Mouse (Mus musculus): Measurements from ENCODE around the gene Ippk. TPM values are rescaled to one million over a fixed set of nuclear protein-coding genes. Genes with fewer than 3 reads are reported as not detected.

Gene Ippk
- polyA plus RNA-seq, 2 experiments: 4.0 to 7.2 TPM

DNA sequence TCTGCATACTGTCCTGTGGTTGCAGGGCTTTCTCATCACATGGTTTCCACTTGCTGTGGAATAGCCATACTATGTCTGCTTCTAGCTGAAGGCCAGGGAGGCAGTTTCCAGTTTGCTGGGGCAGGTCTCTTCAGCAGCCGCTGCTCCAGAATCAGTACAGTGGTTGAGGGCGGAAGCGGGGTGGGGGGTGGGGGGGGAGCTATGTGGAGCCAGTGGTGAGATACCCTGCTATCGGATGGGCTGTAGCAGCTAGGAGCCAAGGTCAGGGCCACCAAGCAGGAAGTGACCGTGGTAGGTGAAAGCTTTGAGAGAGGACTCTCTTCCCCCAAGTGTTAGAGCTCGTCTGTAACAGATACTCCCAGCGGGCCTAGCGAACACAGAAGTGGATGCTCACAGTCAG, 22.9 kb upstream of the Ippk start:
- no peak overlapping the region for H3K9ac ChIP-seq (replicated peaks)

DNA sequence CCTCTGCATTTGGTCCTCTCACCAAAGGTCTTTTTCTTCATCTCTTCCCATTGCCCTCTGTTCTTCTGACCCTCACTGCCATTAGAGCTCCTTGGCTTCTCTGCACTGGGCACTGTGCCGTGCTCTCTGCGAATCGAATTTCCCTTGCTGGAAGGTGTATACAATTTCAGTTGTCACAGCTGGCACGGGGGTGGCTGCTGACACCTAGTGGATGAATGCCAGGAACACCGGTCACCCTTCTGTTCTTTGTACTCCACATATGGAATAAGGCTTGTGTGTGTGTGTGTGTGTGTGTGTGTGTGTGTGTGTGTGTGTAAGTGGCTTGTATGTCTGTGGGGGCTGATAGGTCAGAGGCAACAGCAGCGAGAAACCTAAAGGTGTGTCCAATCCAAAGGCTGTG, 20.9 kb upstream of the Ippk start:
- 56% methylated on average over 6 of the region's 6 CpGs for WGBS (ENCODE audit: insufficient replicate concordance)
- no peaks in the 10 kb centered on the region for H3K36me3 ChIP-seq (replicated peaks; ENCODE audit: control insufficient read depth, insufficient read depth, low read depth)
- H3K27ac ChIP-seq: no peak overlapping the region
- no peak for ATAC-seq (ENCODE audit: insufficient read depth)
- no peak for DNase-seq (ENCODE audit: low read depth in 3 of 3, low spot score in 3 of 3)
- H3K4me1 ChIP-seq (replicated peaks; ENCODE audit: control insufficient read depth in 2 of 2, insufficient read depth in 2 of 2, low read length in 1 of 2): peaks cover 0 to 6% of the 10 kb centered on the region in 2 experiments; a peak in 2 of 4 replicates
- H3K27me3 ChIP-seq (ENCODE audit: control insufficient read depth, insufficient read depth, low read length): no peaks in the 10 kb centered on the region
- no peak overlapping the region for H3K4me2 ChIP-seq (ENCODE audit: low read depth)
- TF ChIP-seq CTCF (IDR thresholded peaks at IDR 0.05; ENCODE audit: low read depth): peak; percentile 73
- no peak for TF ChIP-seq EP300 (IDR thresholded peaks at IDR 0.05; ENCODE audit: low read depth)
- no peak overlapping the region for H3K9ac ChIP-seq (replicated peaks)
- H3K9me3 ChIP-seq (ENCODE audit: control insufficient read depth, low read length): no peaks in the 10 kb centered on the region
- H3K4me3 ChIP-seq (ENCODE audit: insufficient read depth in 1 of 2, low read depth in 2 of 2, low read length in 2 of 2): no peak overlapping the region

More for the DNA sequence above, 22.9 kb upstream of the Ippk start:
- Histone ChIP-seq H3K27me3 (ENCODE audit: control insufficient read depth, insufficient read depth, low read length) (no peaks in the 10 kb centered on the region), H3K4me2 (ENCODE audit: low read depth) (no peak overlapping the region), H3K4me3 (ENCODE audit: insufficient read depth in 1 of 2, low read depth in 2 of 2, low read length in 2 of 2) (no peak overlapping the region), H3K4me1 (replicated peaks; ENCODE audit: control insufficient read depth in 2 of 2, insufficient read depth in 2 of 2, low read length in 1 of 2) (peaks cover 5 to 13% of the 10 kb centered on the region in 2 experiments), H3K27ac (no peak overlapping the region), H3K36me3 (replicated peaks; ENCODE audit: control insufficient read depth, insufficient read depth, low read depth) (no peaks in the 10 kb centered on the region), H3K9me3 (ENCODE audit: control insufficient read depth, low read length) (no peaks in the 10 kb centered on the region)
- DNase-seq (ENCODE audit: low read depth in 3 of 3, low spot score in 3 of 3): no peak
- 40% methylated on average over 8 of the region's 8 CpGs for WGBS (ENCODE audit: insufficient replicate concordance)
- no peak for ATAC-seq (ENCODE audit: insufficient read depth)
- TF ChIP-seq EP300 (IDR thresholded peaks at IDR 0.05; ENCODE audit: low read depth) (no peak), CTCF (IDR thresholded peaks at IDR 0.05; ENCODE audit: low read depth) (no peak)

DNA sequence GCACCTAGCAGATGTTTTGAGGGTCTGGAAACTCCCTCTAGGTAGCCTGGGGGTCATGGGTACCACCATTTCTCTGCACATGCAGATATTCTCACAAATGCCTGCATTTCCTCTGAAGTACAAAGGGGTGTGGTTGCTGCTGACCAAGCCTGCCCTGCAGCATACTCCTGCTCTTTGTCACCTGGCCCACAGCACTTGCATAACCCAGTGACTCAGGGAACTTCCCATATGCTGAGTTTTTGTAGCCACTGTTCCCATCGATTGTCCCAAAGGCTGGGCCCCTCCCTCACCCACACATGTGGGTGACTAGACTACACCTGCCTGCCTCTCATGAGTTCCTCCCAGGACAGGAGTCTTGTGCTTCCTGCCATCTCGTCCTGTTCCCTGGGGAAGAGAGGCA, 18.4 kb upstream of the Ippk start:
- Histone ChIP-seq H3K27ac (no peak overlapping the region), H3K27me3 (ENCODE audit: control insufficient read depth, insufficient read depth, low read length) (no peaks in the 10 kb centered on the region), H3K4me3 (ENCODE audit: insufficient read depth in 1 of 2, low read depth in 2 of 2, low read length in 2 of 2) (no peak overlapping the region), H3K4me1 (replicated peaks; ENCODE audit: control insufficient read depth in 2 of 2, insufficient read depth in 2 of 2, low read length in 1 of 2) (no peaks in the 10 kb centered on the region), H3K4me2 (ENCODE audit: low read depth) (no peak overlapping the region), H3K9me3 (ENCODE audit: control insufficient read depth, low read length) (no peaks in the 10 kb centered on the region), H3K9ac (replicated peaks) (no peak overlapping the region), H3K36me3 (replicated peaks; ENCODE audit: control insufficient read depth, insufficient read depth, low read depth) (no peaks in the 10 kb centered on the region)
- 49% methylated on average over 2 of the region's 2 CpGs for WGBS (ENCODE audit: insufficient replicate concordance)
- no peak for TF ChIP-seq EP300 (IDR thresholded peaks at IDR 0.05; ENCODE audit: low read depth)
- TF ChIP-seq CTCF (IDR thresholded peaks at IDR 0.05; ENCODE audit: low read depth): no peak
- ATAC-seq (ENCODE audit: insufficient read depth) (no peak), DNase-seq (ENCODE audit: low read depth in 3 of 3, low spot score in 3 of 3) (no peak)

DNA sequence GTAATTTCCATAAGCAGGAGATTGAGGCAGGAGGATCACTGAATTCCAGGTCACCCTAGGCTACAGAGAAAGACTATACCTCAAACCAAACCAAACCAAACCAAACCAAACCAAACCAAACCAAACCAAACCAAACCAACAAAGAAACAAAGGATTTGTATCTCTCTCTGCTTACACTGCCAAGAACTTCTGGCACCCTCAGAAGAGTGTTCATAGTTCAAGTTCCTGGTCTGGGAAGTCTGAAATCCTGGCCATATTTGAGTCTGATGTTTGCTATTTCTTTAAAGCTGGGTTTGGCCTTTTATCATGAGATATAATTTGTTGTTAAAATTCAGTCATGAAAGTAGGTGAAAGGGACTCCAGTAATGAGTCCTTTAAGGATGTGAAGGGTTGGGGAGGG, 13.3 kb upstream of the Ippk start:
- ATAC-seq (ENCODE audit: insufficient read depth): no peak

DNA sequence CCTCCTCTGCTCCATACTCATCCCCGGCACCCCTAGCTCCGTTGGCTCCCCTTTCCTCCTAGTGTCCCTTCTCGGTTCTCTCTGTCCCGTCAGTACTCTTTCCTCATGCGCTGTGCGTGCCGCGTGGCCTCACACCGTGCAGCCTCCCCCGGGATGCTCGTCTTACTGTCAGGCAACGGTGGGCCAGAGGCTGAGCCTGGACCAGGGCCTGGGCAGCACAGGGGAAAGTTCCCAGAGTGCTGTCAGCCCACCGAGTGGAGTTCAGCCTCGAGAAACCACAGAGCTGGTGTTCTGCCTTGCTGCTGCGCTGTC, 513 bp downstream of the Ippk start:
- H3K27me3 ChIP-seq (ENCODE audit: control insufficient read depth, insufficient read depth, low read length): no peaks in the 10 kb centered on the region
- peak overlapping the region; percentile 13 for H3K27ac ChIP-seq
- peak overlapping the region; percentile 78 for H3K9ac ChIP-seq (replicated peaks)
- peak overlapping the region; percentile 97 for H3K4me2 ChIP-seq (ENCODE audit: low read depth)
- no peaks in the 10 kb centered on the region for H3K36me3 ChIP-seq (replicated peaks; ENCODE audit: control insufficient read depth, insufficient read depth, low read depth)
- 0% methylated on average over 15 of the region's 15 CpGs for WGBS (ENCODE audit: insufficient replicate concordance)
- H3K4me1 ChIP-seq (replicated peaks; ENCODE audit: control insufficient read depth in 2 of 2, insufficient read depth in 2 of 2, low read length in 1 of 2): peaks cover 13 to 19% of the 10 kb centered on the region in 2 experiments
- peak overlapping the region; percentile 58 to 82 for H3K4me3 ChIP-seq (ENCODE audit: insufficient read depth in 1 of 2, low read depth in 2 of 2, low read length in 2 of 2)
- H3K9me3 ChIP-seq (ENCODE audit: control insufficient read depth, low read length): no peaks in the 10 kb centered on the region
- ATAC-seq (ENCODE audit: insufficient read depth): peak; percentile 44
- no peak for TF ChIP-seq EP300 (IDR thresholded peaks at IDR 0.05; ENCODE audit: low read depth)
- TF ChIP-seq CTCF (IDR thresholded peaks at IDR 0.05; ENCODE audit: low read depth): 0 out of 2 replicates have a peak, but pooled peaks have one; percentile 9
- DNase-seq (ENCODE audit: low read depth in 3 of 3, low spot score in 3 of 3): peak in 2 of 3 experiments; percentile 5 to 22

More for the DNA sequence above, 13.3 kb upstream of the Ippk start:
- Histone ChIP-seq H3K36me3 (replicated peaks; ENCODE audit: control insufficient read depth, insufficient read depth, low read depth) (no peaks in the 10 kb centered on the region), H3K9ac (replicated peaks) (no peak overlapping the region), H3K4me2 (ENCODE audit: low read depth) (no peak overlapping the region), H3K27me3 (ENCODE audit: control insufficient read depth, insufficient read depth, low read length) (no peaks in the 10 kb centered on the region), H3K4me3 (ENCODE audit: insufficient read depth in 1 of 2, low read depth in 2 of 2, low read length in 2 of 2) (no peak overlapping the region), H3K9me3 (ENCODE audit: control insufficient read depth, low read length) (no peaks in the 10 kb centered on the region), H3K4me1 (replicated peaks; ENCODE audit: control insufficient read depth in 2 of 2, insufficient read depth in 2 of 2, low read length in 1 of 2) (no peaks in the 10 kb centered on the region), H3K27ac (no peak overlapping the region)
- DNase-seq (ENCODE audit: low read depth in 3 of 3, low spot score in 3 of 3): no peak
- no peak for TF ChIP-seq EP300 (IDR thresholded peaks at IDR 0.05; ENCODE audit: low read depth)
- TF ChIP-seq CTCF (IDR thresholded peaks at IDR 0.05; ENCODE audit: low read depth): no peak
